Mouse (Mus musculus): ENCODE measurements around the gene Agap2.
"Not testable (repeated sequence)": the region's sequence is repeated elsewhere in the genome, so short reads cannot be mapped to it uniquely, and the experiment has no call there.

Gene Agap2

GRCm38 (mm10) chr10:127129431-127129830 is 54.3 kb downstream of the Agap2 start:
- in situ Hi-C loops (cut with MboI, MseI): no loop called here

- in situ Hi-C loops (cut with MboI, MseI): no loop called here
Measured at GRCm38 (mm10) chr10:127132469-127132868, 57.4 kb downstream of the Agap2 start.

- in situ Hi-C loops (cut with MboI, MseI): not testable (repeated sequence)
Measured at GRCm38 (mm10) chr10:127134394-127135035, 59.4 kb downstream of the Agap2 start.

- in situ Hi-C loops (cut with MboI, MseI): no loop called here
Measured at GRCm38 (mm10) chr10:127135118-127135836, 60.2 kb downstream of the Agap2 start.

GRCm38 (mm10) chr10:127136510-127136909 is 61.4 kb downstream of the Agap2 start:
- in situ Hi-C loops (cut with MboI, MseI): no loop called here

- in situ Hi-C loops (cut with MboI, MseI): no loop called here
Measured at GRCm38 (mm10) chr10:127137896-127138295, 62.8 kb downstream of the Agap2 start.

- in situ Hi-C loops (cut with MboI, MseI): no loop called here
Measured at GRCm38 (mm10) chr10:127138328-127139141, 63.5 kb downstream of the Agap2 start.

- in situ Hi-C loops (cut with MboI, MseI): no loop called here
Measured at GRCm38 (mm10) chr10:127140971-127141370, 65.9 kb downstream of the Agap2 start.

- in situ Hi-C loops (cut with MboI, MseI): no loop called here
Measured at GRCm38 (mm10) chr10:127141500-127141899, 66.4 kb downstream of the Agap2 start.

All from T-helper 2 cell (primary cell).